Mouse (Mus musculus) monocyte, adult 5-6 weeks (primary cell): Measurements from ENCODE around the gene Rnf145. TPM values are rescaled to one million over a fixed set of nuclear protein-coding genes. Genes with fewer than 3 reads are reported as not detected.

Source experiments
- ATAC-seq: fragments of 153-309, 156-312 bp; replicated peaks from 2 replicates; pipeline ENCODE4 v1.8.0; 2017; ENCODE audit warnings: mild to moderate bottlenecking; ENCODE audit not compliant: low TSS enrichment, insufficient number of reproducible peaks, severe bottlenecking, poor library complexity, low FRiP score
- total RNA-seq: library from RNA; stranded (forward); fragments of 200-1000, 200-491, 200-594 nt; gene quantifications from 3 replicates; pipeline ENCODE4 v1.2.3, GENCODE M21; 2017

Gene Rnf145
- total RNA-seq, 1 experiment from 2014 or later: 62.8 TPM

- 0 out of 2 replicates have a peak, but pooled peaks have one; percentile 22 for ATAC-seq
Measured at GRCm38 (mm10) chr11:44504146-44504545, 14.6 kb upstream of the Rnf145 start.

GRCm38 (mm10) chr11:44504761-44505160 lies 14.0 kb upstream of the Rnf145 start:
- no peak for ATAC-seq

GRCm38 (mm10) chr11:44508876-44509275 lies 9.9 kb upstream of the Rnf145 start:
- no peak for ATAC-seq

DNA sequence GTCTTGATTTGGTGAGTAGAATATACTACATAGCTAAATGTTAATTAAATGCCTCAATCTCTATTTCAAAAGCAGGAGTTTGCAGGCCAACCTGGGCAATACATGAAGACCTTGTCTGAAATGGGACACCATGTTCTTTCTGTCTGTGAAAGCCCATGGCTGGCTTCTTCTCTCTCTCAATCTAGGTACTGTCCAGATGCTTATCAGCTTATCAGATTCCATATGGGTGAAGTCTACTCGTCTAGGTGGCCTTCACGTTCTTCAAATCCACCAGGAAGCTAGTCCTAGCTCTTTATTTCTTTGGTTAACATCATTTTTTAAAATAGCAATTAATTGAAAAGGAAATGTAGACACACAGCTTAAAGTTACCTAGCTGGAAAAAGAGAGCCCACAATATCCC lies 8.9 kb upstream of the Rnf145 start:
- no peak for ATAC-seq

- no peak for ATAC-seq
Measured at GRCm38 (mm10) chr11:44510371-44510770, 8.4 kb upstream of the Rnf145 start.

- no peak for ATAC-seq
Measured at GRCm38 (mm10) chr11:44512044-44513025, 6.4 kb upstream of the Rnf145 start.

DNA sequence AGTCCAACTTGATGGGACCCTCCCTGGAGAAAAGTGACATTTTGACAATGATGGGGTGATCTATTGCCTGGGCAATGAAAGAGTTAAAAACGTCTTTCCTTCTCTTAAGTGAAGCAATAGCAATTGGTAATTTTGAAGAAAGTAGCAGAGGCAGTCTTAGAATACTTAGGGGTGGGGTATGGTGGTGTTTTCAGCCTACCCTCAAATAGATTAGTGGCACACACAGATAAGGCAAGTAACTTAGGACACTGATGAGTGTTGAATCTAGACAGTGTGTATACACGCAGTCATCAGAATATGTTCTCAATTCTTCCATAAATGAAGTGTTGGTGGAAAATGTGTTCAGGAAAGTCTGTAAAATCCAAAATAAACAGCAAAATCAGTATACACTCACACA lies 5.7 kb upstream of the Rnf145 start:
- ATAC-seq: no peak

DNA sequence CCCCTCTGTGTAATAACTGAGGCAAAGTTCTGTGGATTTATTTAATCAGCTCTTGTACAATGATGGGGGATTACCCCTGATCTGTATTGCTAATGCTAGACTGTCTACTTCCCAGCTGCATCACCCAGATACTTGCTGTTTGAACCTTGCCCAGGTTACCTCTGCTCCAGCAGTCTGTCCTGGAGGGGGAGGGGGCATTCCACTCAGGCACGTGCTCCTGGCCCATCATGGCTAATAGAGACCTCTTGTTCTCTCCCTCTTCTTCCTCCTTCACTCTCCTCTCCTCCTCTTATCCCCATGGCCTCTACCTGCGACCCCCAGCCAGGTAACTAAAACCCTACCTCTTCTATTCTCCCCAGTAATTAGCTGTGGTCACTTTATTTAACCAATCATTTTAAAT lies 4.1 kb upstream of the Rnf145 start:
- no peak for ATAC-seq

DNA sequence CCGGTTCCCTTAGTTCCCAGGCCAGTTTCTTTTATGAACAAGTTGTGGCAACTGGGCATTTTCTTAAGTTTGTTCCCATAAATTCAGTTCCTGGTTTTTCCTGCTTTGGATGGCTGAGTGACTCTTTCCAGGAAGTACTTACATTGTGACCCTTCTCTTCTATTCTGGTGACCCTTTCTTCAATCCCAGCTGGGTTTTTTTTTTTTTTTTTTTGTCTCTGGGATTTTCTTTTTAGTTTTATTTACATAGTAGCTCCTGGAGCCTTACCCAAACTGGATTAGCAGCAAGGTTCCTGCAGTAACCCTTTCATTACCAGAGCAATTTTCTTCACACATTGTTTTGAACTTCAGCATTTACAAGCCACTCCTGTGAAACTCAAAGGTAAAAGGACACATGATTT lies 2.4 kb upstream of the Rnf145 start:
- no peak for ATAC-seq

DNA sequence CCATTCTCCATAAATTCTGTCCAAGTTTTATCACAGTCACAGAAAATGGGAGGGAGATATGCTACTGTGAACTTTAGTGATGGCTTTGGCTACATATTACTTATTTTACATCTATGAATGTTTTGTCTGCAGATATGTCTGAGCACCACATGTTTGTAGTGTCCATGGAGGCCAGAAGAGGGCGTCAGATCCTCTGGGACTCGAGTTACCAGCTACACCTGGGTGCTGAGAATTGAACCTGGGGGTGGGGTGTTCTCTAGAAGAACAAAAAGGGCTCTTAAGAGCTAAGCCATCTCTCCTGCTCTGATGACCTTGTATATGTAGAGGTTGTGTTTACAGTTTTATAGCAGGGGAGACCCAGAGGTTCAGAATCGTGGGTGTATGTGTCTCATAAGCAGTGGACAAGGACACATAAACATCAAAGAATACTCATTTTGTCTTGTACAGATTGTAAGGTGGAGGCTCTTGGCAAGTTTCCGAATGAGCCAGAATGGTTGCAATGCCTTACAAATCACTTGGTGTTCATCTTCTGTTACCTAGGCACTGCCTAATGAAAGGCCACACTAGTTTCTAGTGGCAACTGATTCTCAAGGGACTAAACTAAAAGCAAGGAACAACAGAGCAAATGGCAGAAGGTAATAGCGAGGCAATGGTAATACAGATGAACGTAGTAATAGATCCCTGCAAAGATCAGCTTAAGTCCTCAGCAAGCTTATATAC lies 1.0 kb upstream of the Rnf145 start:
- no peak for ATAC-seq

- no peak; the same call in 1 of the 2 replicates for ATAC-seq
Measured at GRCm38 (mm10) chr11:44519096-44519949, 559 bp downstream of the Rnf145 start.

- ATAC-seq: peak; percentile 67
Measured at GRCm38 (mm10) chr11:44519950-44520761, 1.4 kb downstream of the Rnf145 start.

- no peak for ATAC-seq
Measured at GRCm38 (mm10) chr11:44522594-44522993, 3.8 kb downstream of the Rnf145 start.

GRCm38 (mm10) chr11:44525765-44526164 lies 7.0 kb downstream of the Rnf145 start:
- ATAC-seq: no peak

DNA sequence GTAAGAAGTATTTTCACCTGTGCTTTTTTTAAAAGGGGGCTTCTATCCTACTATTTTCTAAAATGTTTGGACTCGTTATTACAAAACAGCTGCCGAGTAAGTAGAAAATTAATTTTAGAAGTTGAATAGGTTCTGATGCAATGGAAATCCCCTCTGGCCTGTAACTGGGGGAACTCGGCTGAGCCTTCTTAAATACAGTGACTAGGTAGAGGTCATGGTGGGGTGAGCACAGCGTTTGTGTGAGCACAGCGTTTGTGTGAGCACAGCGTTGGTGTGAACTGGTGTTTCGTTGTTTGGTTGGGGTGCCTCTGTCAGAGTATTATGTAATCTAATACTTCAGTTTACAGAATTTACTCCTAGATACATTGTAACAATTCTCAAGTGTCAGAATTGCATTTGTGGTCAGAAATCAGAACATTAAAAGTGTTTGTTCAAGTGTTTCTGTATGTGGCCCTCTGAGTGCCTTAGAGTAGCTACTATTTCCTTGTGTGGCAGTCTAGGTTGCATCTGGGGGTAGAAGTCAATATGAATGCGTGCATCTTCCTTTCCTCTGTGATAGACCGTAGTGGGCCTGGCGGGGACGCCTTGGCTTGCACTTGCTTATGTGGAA lies 8.0 kb downstream of the Rnf145 start:
- no peak for ATAC-seq

GRCm38 (mm10) chr11:44528560-44529199 lies 9.9 kb downstream of the Rnf145 start:
- ATAC-seq: no peak

- ATAC-seq: peak; percentile 93
Measured at GRCm38 (mm10) chr11:44529200-44529599, 10.4 kb downstream of the Rnf145 start.
